Mouse (Mus musculus) megakaryocyte, embryonic 14.5 days (primary cell): ENCODE results near the gene Gm11127.

Source experiments
- FLI1 ChIP-seq: IDR thresholded peaks from 2 replicates; pipeline ENCODE4 v1.6.1; 2012; ENCODE audit warnings: low read length, inconsistent platforms, mixed read lengths
- GATA1 ChIP-seq: IDR thresholded peaks from 3 replicates; pipeline ENCODE4 v1.6.1; 2012; ENCODE audit warnings: mixed read lengths, low read length, inconsistent platforms, borderline replicate concordance

GRCm38 (mm10) chr17:36025901-36026300, 32.3 kb downstream of the Gm11127 start:
- TF ChIP-seq GATA1 (no peak), FLI1 (no peak)
